In the genomic region with DNA sequence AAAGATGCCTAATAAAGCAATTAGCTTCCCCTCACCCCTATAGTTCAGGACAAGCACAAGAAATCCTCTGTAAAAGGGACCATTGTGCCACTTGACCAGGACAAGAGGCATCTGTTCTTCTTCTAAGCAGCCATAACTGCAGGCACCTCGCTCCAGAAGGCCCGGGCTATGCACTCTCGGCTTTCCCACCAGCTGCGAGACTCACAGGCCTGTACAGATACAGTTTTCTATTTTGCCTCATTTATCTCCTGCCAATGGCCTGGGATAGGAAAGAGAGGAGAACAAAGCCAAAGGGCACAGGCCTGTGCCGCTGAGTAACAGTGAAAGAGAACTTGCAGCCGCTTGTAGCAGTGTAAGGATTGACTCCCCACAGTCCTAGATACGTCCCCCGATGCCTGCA, we compare ENCODE assay signal across 16 mouse cellular contexts. TPM values are rescaled to one million over a fixed set of nuclear protein-coding genes. Genes with fewer than 3 reads are reported as not detected.
DNase-seq lines count a peak whose midpoint lies in the region; ATAC-seq lines count a peak whose summit lies in the region.
"Had no signal": no experiment of that assay in that cellular context is flagged by ENCODE, and none has a peak within 500 bp of the region (broad histone marks: within the 10 kb centered on the region; RNA-seq: fewer than 3 reads in every experiment).

No protein-coding gene starts in this region.

- H3K4me3 ChIP-seq in embryonic facial prominence, embryonic 10.5 days = no peak overlapping the region
- H3K4me3 ChIP-seq in hindbrain, embryonic 13.5 days = no peak overlapping the region
- H3K4me3 ChIP-seq: erythroblast, embryonic 14.5 days; heart, embryonic 15.5 days had no signal

- no peaks in the 10 kb centered on the region for H3K9me3 ChIP-seq in embryonic facial prominence, embryonic 10.5 days
- no peaks in the 10 kb centered on the region for H3K9me3 ChIP-seq in hindbrain, embryonic 13.5 days
- H3K9me3 ChIP-seq: heart, embryonic 15.5 days had no signal

- no peaks in the 10 kb centered on the region for H3K36me3 ChIP-seq in embryonic facial prominence, embryonic 10.5 days (replicated peaks)
- no peaks in the 10 kb centered on the region for H3K36me3 ChIP-seq in hindbrain, embryonic 13.5 days
- H3K36me3 ChIP-seq: heart, embryonic 15.5 days had no signal

- H3K4me2 ChIP-seq in hindbrain, embryonic 13.5 days = no peak overlapping the region
- H3K4me2 ChIP-seq: heart, embryonic 15.5 days had no signal

- no peaks in the 10 kb centered on the region for H3K27me3 ChIP-seq in embryonic facial prominence, embryonic 10.5 days (replicated peaks; ENCODE audit: low read depth, poor library complexity, severe bottlenecking)
- peaks cover 7% of the 10 kb centered on the region for H3K27me3 ChIP-seq in hindbrain, embryonic 13.5 days
- H3K27me3 ChIP-seq: heart, embryonic 15.5 days had no signal

- peak; percentile 15 for DNase-seq in layer of hippocampus, adult 11-12 months (ENCODE audit: low spot score)
- DNase-seq in layer of hippocampus, adult 9-11 months = no peak
- DNase-seq in embryonic facial prominence, embryonic 10.5 days (ENCODE audit: low spot score) = no peak
- peak; percentile 39 for DNase-seq in mesoderm, embryonic 11.5 days (ENCODE audit: low read depth, low spot score)
- DNase-seq in thymus, postnatal 25 days = no peak
- DNase-seq in kidney, postnatal 25 days = no peak
- DNase-seq: cerebellum, adult 11 months; kidney, postnatal 36 days; right cerebral cortex, postnatal 25 days; thymus, adult 2 months had no signal

- peak; percentile 54; the same call in 1 of the 2 replicates for ATAC-seq in hindbrain, embryonic 13.5 days (ENCODE audit: low FRiP score)
- ATAC-seq: CD4-positive, CD25-positive, alpha-beta regulatory T cell, adult 4 months; inflammation-experienced regulatory T-cells, adult 6 months had no signal

- H3K27ac ChIP-seq in embryonic facial prominence, embryonic 10.5 days (replicated peaks) = peak overlapping the region; percentile 44; the same call in 1 of the 2 replicates
- H3K27ac ChIP-seq in hindbrain, embryonic 13.5 days = no peak overlapping the region
- H3K27ac ChIP-seq: heart, embryonic 15.5 days; macrophage had no signal

- H3K4me1 ChIP-seq in embryonic facial prominence, embryonic 10.5 days = peaks cover 14% of the 10 kb centered on the region
- H3K4me1 ChIP-seq in hindbrain, embryonic 13.5 days (replicated peaks) = peaks cover 11% of the 10 kb centered on the region
- H3K4me1 ChIP-seq: heart, embryonic 15.5 days had no signal

- H3K9ac ChIP-seq in hindbrain, embryonic 13.5 days = no peak overlapping the region
- H3K9ac ChIP-seq: heart, embryonic 15.5 days had no signal

- WGBS in embryonic facial prominence, embryonic 10.5 days = 54% methylated on average over 8 of the region's 8 CpGs
- WGBS in hindbrain, embryonic 13.5 days = 30% methylated on average over 8 of the region's 8 CpGs

RNA-seq across cellular contexts. Expression of gene Thbs2, which starts 20.7 kb away (rescaled TPM):
- 1.3 and 1.9 TPM in 2 replicates for polyA plus RNA-seq in embryonic facial prominence, embryonic 10.5 days (2016; fragmentation: Nextera tagmentation; extraction: Ambion mirVana)
- 4.1 and 7.3 TPM in 2 replicates for polyA plus RNA-seq in hindbrain, embryonic 13.5 days (2015; fragmentation: Nextera tagmentation; extraction: Ambion mirVana)
- polyA plus RNA-seq: CD4-positive, CD25-positive, alpha-beta regulatory T cell, adult 4 months; erythroblast, embryonic 14.5 days; macrophage had no signal

Comparison
In these comparisons a context has a peak if more than half of its experiments do, and no peak if none do; other contexts are left out.
1. DNase-seq: peak in layer of hippocampus, adult 11-12 months (single experiment) and mesoderm, embryonic 11.5 days (single experiment); none in layer of hippocampus, adult 9-11 months (single experiment), embryonic facial prominence, embryonic 10.5 days (single experiment), thymus, postnatal 25 days (single experiment) and kidney, postnatal 25 days (0 of 2).